Mouse (Mus musculus): ENCODE data around the gene S1pr2. TPM values are rescaled to one million over a fixed set of nuclear protein-coding genes. Genes with fewer than 3 reads are reported as not detected.

The S1pr2 gene
- 1.6 and 2.6 TPM in 2 replicates for polyA plus RNA-seq (2012; rRNA removed; ENCODE audit: low replicate concordance)

DNA sequence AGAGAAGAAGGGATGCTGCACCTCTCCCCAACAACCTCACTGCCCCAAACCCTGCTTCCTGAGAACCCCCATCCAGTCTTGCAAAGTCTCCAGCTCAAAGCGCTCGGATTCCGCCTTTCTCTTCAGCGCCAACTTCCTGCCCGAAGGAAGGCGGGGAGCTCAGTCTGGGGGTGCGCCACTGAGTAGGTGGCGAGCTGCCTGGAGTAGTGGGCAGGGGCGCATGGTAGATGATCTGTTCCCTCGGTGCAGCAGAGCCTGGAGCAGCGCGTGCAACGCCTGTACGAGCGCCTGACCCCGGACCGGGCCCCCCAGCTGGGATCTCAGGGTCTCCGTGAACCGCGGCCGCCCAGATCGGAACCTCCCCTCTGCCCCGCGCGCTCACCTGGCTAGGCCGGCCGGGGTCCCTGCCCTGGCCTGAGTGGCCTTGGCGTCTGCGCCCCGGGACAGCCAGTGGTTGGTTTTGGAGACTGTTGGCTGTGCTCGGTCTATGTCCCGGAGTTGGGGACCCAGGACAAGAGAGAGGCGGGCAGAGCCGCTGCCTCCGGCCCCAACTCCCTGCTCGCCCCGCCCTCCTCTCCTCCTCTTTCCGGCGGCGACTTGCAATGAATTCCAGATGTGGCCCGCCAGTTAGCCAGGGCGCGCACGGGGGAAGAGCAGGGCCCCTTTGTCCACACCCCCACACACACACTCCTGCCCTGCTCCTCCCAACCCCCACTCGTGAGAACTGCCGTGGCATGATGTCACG lies at the start of gene S1pr2:
Gene S1pr2 (minus strand): TSS at position 566 of the 745 bp plus-strand sequence.

GRCm38 (mm10) chr9:21015571-21016130 lies 39.1 kb upstream of the S1pr2 start, which contains the start of gene Icam1:
Icam1 (plus strand) TSS chr9:21015985.

GRCm38 (mm10) chr9:21002627-21003551 lies 26.3 kb upstream of the S1pr2 start, which contains the start of gene Mrpl4:
Mrpl4 (plus strand) TSS chr9:21002738.

DNA sequence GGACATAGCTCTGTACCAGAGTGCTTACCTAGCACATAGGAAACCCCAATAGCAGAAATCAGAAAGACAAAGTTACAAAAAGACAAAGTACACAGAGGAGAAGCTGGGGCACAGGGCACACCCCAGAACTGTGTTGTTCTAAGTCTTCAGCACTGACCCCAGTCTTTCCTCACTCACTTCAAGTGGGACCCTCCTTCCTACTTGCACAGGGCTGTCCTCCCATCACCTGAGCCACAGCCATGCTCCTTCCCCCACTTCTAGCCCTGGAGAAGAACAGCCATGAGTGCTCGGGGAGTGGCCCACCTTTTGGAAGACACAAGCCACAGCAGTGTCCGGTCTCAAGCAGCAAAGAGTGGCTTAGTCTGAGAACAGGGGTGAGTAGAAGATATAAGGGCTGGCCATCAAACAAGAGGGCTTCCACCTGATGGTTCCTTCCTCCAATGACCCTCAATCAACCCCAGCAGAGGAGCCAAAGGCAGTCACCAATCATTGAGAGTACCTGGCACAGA lies 17.1 kb downstream of the S1pr2 start, which contains the start of gene Dnmt1:
Gene Dnmt1 (minus strand): TSS at position 459 of the 509 bp plus-strand sequence.

Other genes with a start within 250 kb of the S1pr2 start
- 2.0 and 2.1 TPM in 2 replicates for gene Olfm2, start 230.4 kb downstream of the S1pr2 start, polyA plus RNA-seq (2012; rRNA removed; ENCODE audit: low replicate concordance)
- 3.6 and 4.2 TPM in 2 replicates for gene Col5a3, start 161.7 kb downstream of the S1pr2 start, polyA plus RNA-seq (2012; rRNA removed; ENCODE audit: low replicate concordance)
- gene Rdh8, start 158.3 kb downstream of the S1pr2 start, polyA plus RNA-seq (2012; rRNA removed; ENCODE audit: low replicate concordance) = not detected in 2 replicates
- 30.5 and 45.4 TPM in 2 replicates for gene A230050P20Rik, start 108.1 kb downstream of the S1pr2 start, polyA plus RNA-seq (2012; rRNA removed; ENCODE audit: low replicate concordance)
- gene Angptl6, start 97.1 kb downstream of the S1pr2 start, polyA plus RNA-seq (2012; rRNA removed; ENCODE audit: low replicate concordance) = 5.3 and 7.1 TPM in 2 replicates
- gene Ppan, start 88.6 kb downstream of the S1pr2 start, polyA plus RNA-seq (2012; rRNA removed; ENCODE audit: low replicate concordance) = 42.0 and 95.8 TPM in 2 replicates
- 85.5 and 104 TPM in 2 replicates for gene Eif3g, start 78.2 kb downstream of the S1pr2 start, polyA plus RNA-seq (2012; rRNA removed; ENCODE audit: low replicate concordance)
- 18.2 and 20.2 TPM in 2 replicates for gene Dnmt1, start 16.9 kb downstream of the S1pr2 start, polyA plus RNA-seq (2012; rRNA removed; ENCODE audit: low replicate concordance)
- gene Mrpl4, start 26.0 kb upstream of the S1pr2 start, polyA plus RNA-seq (2012; rRNA removed; ENCODE audit: low replicate concordance) = 130 and 187 TPM in 2 replicates
- gene Icam1, start 39.2 kb upstream of the S1pr2 start, polyA plus RNA-seq (2012; rRNA removed; ENCODE audit: low replicate concordance) = 6.5 TPM in 2 replicates
- 0.14 and 0.83 TPM in 2 replicates for gene Icam4, start 52.6 kb upstream of the S1pr2 start, polyA plus RNA-seq (2012; rRNA removed; ENCODE audit: low replicate concordance)
- gene Icam5, start 55.3 kb upstream of the S1pr2 start, polyA plus RNA-seq (2012; rRNA removed; ENCODE audit: low replicate concordance) = 0.13 TPM in 2 replicates
- 0.25 and 0.50 TPM in 2 replicates for gene Zglp1, start 90.3 kb upstream of the S1pr2 start, polyA plus RNA-seq (2012; rRNA removed; ENCODE audit: low replicate concordance)
- 0.15 and 0.40 TPM in 2 replicates for gene Gm49373, start 96.3 kb upstream of the S1pr2 start, polyA plus RNA-seq (2012; rRNA removed; ENCODE audit: low replicate concordance)
- gene Fdx1l, start 96.8 kb upstream of the S1pr2 start, polyA plus RNA-seq (2012; rRNA removed; ENCODE audit: low replicate concordance) = 29.2 and 69.8 TPM in 2 replicates
- 13.2 and 24.6 TPM in 2 replicates for gene Gm38431, start 115.2 kb upstream of the S1pr2 start, polyA plus RNA-seq (2012; rRNA removed; ENCODE audit: low replicate concordance)
- gene Raver1, start 115.2 kb upstream of the S1pr2 start, polyA plus RNA-seq (2012; rRNA removed; ENCODE audit: low replicate concordance) = 70.5 and 116 TPM in 2 replicates
- gene Tyk2, start 154.5 kb upstream of the S1pr2 start, polyA plus RNA-seq (2012; rRNA removed; ENCODE audit: low replicate concordance) = 21.7 and 25.1 TPM in 2 replicates
- gene Cdc37, start 173.2 kb upstream of the S1pr2 start, polyA plus RNA-seq (2012; rRNA removed; ENCODE audit: low replicate concordance) = 16.3 and 27.9 TPM in 2 replicates
- 2.9 and 4.7 TPM in 2 replicates for gene Pde4a, start 188.9 kb upstream of the S1pr2 start, polyA plus RNA-seq (2012; rRNA removed; ENCODE audit: low replicate concordance)